Mouse (Mus musculus) heart, postnatal 36 days (tissue): ENCODE data around the gene Zfp989. TPM values are rescaled to one million over a fixed set of nuclear protein-coding genes. Genes with fewer than 3 reads are reported as not detected.
"Not testable (repeated sequence)": the region's sequence is repeated elsewhere in the genome, so short reads cannot be mapped to it uniquely, and the experiment has no call there.

ENCODE experiments used
- DNase-seq, 2 experiments: peaks; one replicate each; pipeline ENCODE4 v3.0.0; 2021 to 2022
- intact Hi-C: fragments of 180-260 bp; cut with DNase I; formaldehyde crosslinking; loops from one replicate; pipeline ENCODE4 v1.15.1; 2025
- total RNA-seq, 2 experiments: library from RNA; stranded (reverse); gene quantifications; 2 replicates each; pipeline ENCODE4 v1.2.3; 2021

The Zfp989 gene
- not detected for total RNA-seq

- intact Hi-C loops, DNase-seq: not testable (repeated sequence)
Observed at GRCm38 (mm10) chr4:146971757-146972156, at the start of gene Zfp989. Gene Zfp989 (plus strand): TSS chr4:146971976.

DNA sequence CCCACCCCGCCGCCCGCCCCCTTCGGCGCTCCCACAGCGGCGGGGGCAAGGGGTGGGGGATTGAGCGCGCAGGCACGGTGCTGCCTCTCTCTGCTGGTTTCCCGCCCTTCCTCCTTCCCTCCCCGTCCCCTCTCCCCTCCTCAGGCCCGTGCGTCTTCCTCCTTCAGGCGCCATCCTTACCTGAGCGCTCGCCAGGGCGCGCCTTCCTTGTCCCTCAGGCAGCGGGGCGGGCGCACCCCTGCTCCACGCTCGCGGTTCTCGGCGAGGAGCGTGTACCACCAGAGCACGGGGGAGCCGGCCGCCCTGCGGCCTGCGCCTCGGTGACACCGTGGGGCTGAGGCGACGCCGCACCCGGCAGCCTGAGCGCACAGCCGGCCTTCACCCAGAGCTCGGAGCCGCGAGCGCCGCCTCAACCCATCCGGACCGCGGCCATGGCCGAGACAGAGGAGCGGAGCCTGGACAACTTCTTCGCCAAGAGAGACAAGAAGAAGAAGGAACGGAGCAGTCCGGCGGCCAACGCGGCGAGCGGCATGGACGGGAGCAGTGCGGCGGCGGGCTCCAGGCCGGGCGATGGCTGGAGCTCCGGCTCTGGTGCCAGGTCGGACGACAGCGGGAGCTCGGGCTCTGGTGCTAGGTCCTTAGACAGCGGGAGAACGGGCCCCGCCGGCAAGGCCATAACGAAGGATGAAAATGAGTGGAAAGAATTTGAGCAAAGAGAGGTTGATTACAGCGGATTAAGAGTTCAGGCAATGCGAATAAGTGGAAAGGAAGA lies 39.3 kb upstream of the Zfp989 start:
- DNase-seq = no peak
- intact Hi-C loops = no loop called here

DNA sequence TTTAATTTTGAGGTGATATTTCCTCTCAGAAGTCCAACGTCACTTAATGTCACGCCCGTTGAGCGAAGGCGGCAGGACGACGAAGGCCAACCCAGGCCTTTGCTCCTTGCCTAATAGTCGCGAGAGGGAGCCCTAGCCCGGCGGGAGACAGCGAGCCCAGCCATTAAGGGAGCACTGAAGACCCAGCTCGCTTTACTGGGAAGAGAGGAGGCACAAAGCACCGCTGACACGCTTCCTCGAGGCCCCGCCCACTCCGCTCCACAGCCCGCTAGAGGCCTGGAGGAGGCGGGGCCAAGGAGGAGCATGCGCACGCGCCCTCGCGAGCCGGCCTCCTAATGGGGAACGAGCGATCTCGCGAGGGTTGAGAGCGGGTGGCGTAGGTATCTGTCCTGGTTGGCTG lies 30.1 kb upstream of the Zfp989 start:
- intact Hi-C loops, DNase-seq: not testable (repeated sequence)

DNA sequence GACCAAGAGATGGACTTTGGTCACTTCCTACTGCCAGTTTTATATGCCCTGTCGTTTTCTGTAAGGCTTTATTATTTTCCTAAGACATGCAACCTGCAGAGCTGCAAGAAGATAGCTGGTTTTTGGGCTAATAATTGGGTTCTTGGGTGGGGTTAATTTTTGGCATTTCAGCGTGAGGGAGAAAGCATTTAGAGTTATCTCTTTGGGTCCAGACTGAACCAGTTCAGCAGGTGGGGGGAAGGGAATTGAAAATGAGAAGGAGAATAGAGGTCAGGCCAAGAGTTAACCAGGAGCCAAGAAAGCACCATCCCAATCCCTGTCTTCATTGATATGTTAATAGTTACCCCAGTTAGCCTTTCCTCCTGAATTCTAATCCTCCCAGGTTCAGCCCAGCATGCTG lies 4.8 kb downstream of the Zfp989 start:
- intact Hi-C loops, DNase-seq: not testable (repeated sequence)

- intact Hi-C loops, DNase-seq: not testable (repeated sequence)
Observed at GRCm38 (mm10) chr4:147018400-147018799, 46.6 kb downstream of the Zfp989 start.

DNA sequence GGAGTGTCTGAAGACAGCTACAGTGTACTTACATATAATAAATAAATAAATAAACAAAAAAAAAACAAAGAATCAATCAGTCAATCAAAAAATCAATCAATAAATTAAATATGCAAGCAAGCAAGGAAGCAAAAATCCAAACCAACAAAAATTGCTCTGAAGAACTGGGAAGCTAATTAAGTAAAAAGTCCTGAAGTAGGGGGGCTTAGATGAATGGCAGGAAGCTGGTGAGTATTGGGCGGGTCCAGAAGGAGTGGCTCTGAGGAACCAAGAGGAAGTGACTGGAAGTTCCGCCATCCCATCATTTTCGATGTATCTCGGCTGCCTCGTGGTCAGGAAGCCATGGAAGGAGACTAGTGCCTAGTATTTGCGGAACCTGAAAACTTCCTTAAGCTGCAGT lies 49.8 kb downstream of the Zfp989 start, which contains the start of gene Rex2:
Gene Rex2 (plus strand): TSS at position 301 of the 400 bp plus-strand sequence.
- DNase-seq, intact Hi-C loops: not testable (repeated sequence)

DNA sequence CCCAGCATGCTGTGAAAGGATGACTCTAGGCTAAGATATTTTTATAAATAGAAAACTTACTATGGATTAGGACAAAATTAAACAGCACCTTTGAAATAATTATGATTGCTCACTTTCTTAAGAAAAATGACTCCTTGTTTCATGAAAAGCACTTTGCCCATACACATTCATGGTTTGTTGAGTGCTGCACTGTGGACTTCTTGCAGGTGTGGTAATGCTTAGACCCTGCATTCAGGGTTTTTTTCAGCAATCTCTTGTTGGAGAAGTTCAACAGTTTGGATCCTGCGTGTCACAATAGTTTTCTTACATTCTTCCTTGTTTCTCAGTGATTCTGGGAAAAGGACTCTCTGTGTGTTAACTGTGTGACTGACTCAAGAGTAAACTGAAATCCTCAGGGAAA lies 54.6 kb downstream of the Zfp989 start:
- not testable (repeated sequence) for DNase-seq

GRCm38 (mm10) chr4:147031308-147032036 lies 59.7 kb downstream of the Zfp989 start:
- DNase-seq, intact Hi-C loops: not testable (repeated sequence)

More for the DNA sequence above, 54.6 kb downstream of the Zfp989 start:
- intact Hi-C loops = not testable (repeated sequence)

Other genes with a start within 250 kb of the Zfp989 start
- not detected for gene Gm21411, start 62.4 kb upstream of the Zfp989 start, total RNA-seq
- under 1 TPM; 0.43 to 0.64 TPM for gene Rex2, start 49.9 kb downstream of the Zfp989 start, total RNA-seq
- gene Zfp991, start 160.1 kb downstream of the Zfp989 start, total RNA-seq = 1 to 10 TPM; 3.2 to 5.2 TPM